Mouse (Mus musculus) E14TG2a.4 (cell line): ENCODE measurements around the gene Cdk18.

ENCODE experiments used
- CTCF ChIP-seq: conservative IDR thresholded peaks from 2 replicates; pipeline ENCODE4 v1.5.1; 2014; ENCODE audit warnings: low read length
- NANOG ChIP-seq: IDR thresholded peaks from 2 replicates; pipeline ENCODE4 v1.6.1; 2014; ENCODE audit warnings: borderline replicate concordance, low read length, mixed read lengths

GRCm38 (mm10) chr1:132088181-132088671, 51.3 kb downstream of the Cdk18 start:
- TF ChIP-seq CTCF (no peak), NANOG (no peak)
